Mouse (Mus musculus) CH12.LX (cell line): ENCODE measurements around the gene Ube2c. TPM values are rescaled to one million over a fixed set of nuclear protein-coding genes. Genes with fewer than 3 reads are reported as not detected.
A peak's percentile ranks its signal among the peaks of the same experiment; 100 is the strongest.
"Not testable (repeated sequence)": the region's sequence is repeated elsewhere in the genome, so short reads cannot be mapped to it uniquely, and the experiment has no call there.

Source experiments
- DNase-seq: peaks from one replicate; pipeline ENCODE4 v3.0.0-alpha.2; 2013; ENCODE audit errors: extremely low read depth
- H3K27ac ChIP-seq: 2 replicates; pipeline ENCODE4 v1.5.1; 2012; ENCODE audit warnings: low read depth, mild to moderate bottlenecking, control low read depth, moderate library complexity; ENCODE audit not compliant: insufficient read depth
- H3K27me3 ChIP-seq: replicated peaks from 2 replicates; pipeline ENCODE3; 2012; ENCODE audit warnings: inconsistent platforms
- H3K36me3 ChIP-seq, 2 experiments: replicated peaks in 1 of 2; 2 replicates each; pipeline versions ENCODE3 to v1.6.1; 2012; ENCODE audit warnings: inconsistent platforms in 1 of 2, low read length in 1 of 2, mild to moderate bottlenecking in 1 of 2, mixed read lengths in 1 of 2, moderate library complexity in 1 of 2; ENCODE audit not compliant: control insufficient read depth in 1 of 2, insufficient read depth in 1 of 2
- H3K4me1 ChIP-seq, 2 experiments: 2 replicates each; pipeline ENCODE4 v1.6.1; 2012; ENCODE audit warnings: inconsistent platforms in 1 of 2, moderate library complexity in 1 of 2; ENCODE audit not compliant: insufficient read depth in 2 of 2, control insufficient read depth in 1 of 2
- H3K4me2 ChIP-seq: 2 replicates; pipeline ENCODE4 v1.6.1; 2012; ENCODE audit warnings: low read depth, mild to moderate bottlenecking, control low read depth; ENCODE audit not compliant: poor library complexity, insufficient read depth, severe bottlenecking
- H3K4me3 ChIP-seq, 3 experiments: fragments of 150-350 bp in 1 of 3; sonication (generic) in 1 of 3; replicated peaks in 1 of 3; 2 replicates each; pipeline versions ENCODE3 to v1.5.1; 2011 to 2012; ENCODE audit warnings: low read depth in 2 of 3, low read length in 2 of 3, mild to moderate bottlenecking in 2 of 3, moderate library complexity in 2 of 3, control low read depth in 1 of 3, improper control_type of control experiment in 1 of 3, inconsistent platforms in 1 of 3, mixed read lengths in 1 of 3; ENCODE audit not compliant: poor library complexity in 1 of 3
- H3K79me2 ChIP-seq: replicated peaks from 2 replicates; pipeline ENCODE4 v1.6.1; 2012; ENCODE audit warnings: mild to moderate bottlenecking, moderate library complexity; ENCODE audit not compliant: control insufficient read depth, poor library complexity, insufficient read depth, severe bottlenecking; ENCODE audit errors: extremely low read depth
- H3K9ac ChIP-seq: 2 replicates; pipeline ENCODE4 v1.6.1; 2012; ENCODE audit warnings: low read depth, mild to moderate bottlenecking, control low read depth, moderate library complexity; ENCODE audit not compliant: insufficient read depth
- H3K9me3 ChIP-seq: replicated peaks from 2 replicates; pipeline ENCODE3; 2012; ENCODE audit warnings: low read length, inconsistent platforms, mixed read lengths
- BHLHE40 ChIP-seq: IDR thresholded peaks from 2 replicates; pipeline ENCODE4 v1.6.1; 2011; ENCODE audit warnings: mild to moderate bottlenecking, low read depth, low read length, improper control_type of control experiment
- CHD1 ChIP-seq: IDR thresholded peaks from 2 replicates; pipeline ENCODE4 v1.6.1; 2012; ENCODE audit warnings: low read depth, low read length, improper control_type of control experiment, inconsistent platforms
- CTCF ChIP-seq, 2 experiments: IDR thresholded peaks in 1 of 2; conservative IDR thresholded peaks in 1 of 2; 2 replicates each; pipeline ENCODE4 v1.5.1; 2011 to 2012; ENCODE audit warnings: low read depth in 2 of 2, low read length in 2 of 2, improper control_type of control experiment in 1 of 2, inconsistent platforms in 1 of 2, mild to moderate bottlenecking in 1 of 2, moderate library complexity in 1 of 2
- E2F4 ChIP-seq: IDR thresholded peaks from 2 replicates; pipeline ENCODE4 v1.6.1; 2011; ENCODE audit warnings: low read depth, low read length, improper control_type of control experiment; ENCODE audit not compliant: insufficient replicate concordance
- EP300 ChIP-seq: IDR thresholded peaks from 2 replicates; pipeline ENCODE4 v1.6.1; 2011; ENCODE audit warnings: low read length, improper control_type of control experiment
- IRF4 ChIP-seq: IDR thresholded peaks from 2 replicates; pipeline ENCODE4 v1.6.1; 2014; ENCODE audit warnings: low read depth, mild to moderate bottlenecking, inconsistent platforms, low read length, improper control_type of control experiment
- JUND ChIP-seq: conservative IDR thresholded peaks from 2 replicates; pipeline ENCODE4 v1.6.1; 2011; ENCODE audit warnings: low read depth, low read length, improper control_type of control experiment
- KAT2A ChIP-seq: IDR thresholded peaks from 2 replicates; pipeline ENCODE4 v1.6.1; 2012; ENCODE audit warnings: low read length, improper control_type of control experiment, inconsistent platforms; ENCODE audit not compliant: insufficient replicate concordance
- MEF2A ChIP-seq: IDR thresholded peaks from 2 replicates; pipeline ENCODE4 v1.6.1; 2014; ENCODE audit warnings: low read depth, mild to moderate bottlenecking, inconsistent platforms, low read length, improper control_type of control experiment, borderline replicate concordance
- MYC ChIP-seq: IDR thresholded peaks from 2 replicates; pipeline ENCODE4 v1.6.1; 2011; ENCODE audit warnings: low read depth, mild to moderate bottlenecking, improper control_type of control experiment, low read length
- NELFE ChIP-seq: IDR thresholded peaks from 2 replicates; pipeline ENCODE4 v1.6.1; 2011; ENCODE audit warnings: low read depth, low read length, improper control_type of control experiment
- PAX5 ChIP-seq: IDR thresholded peaks from 2 replicates; pipeline ENCODE4 v1.6.1; 2012; ENCODE audit warnings: low read length, inconsistent platforms, mixed read lengths
- RAD21 ChIP-seq: IDR thresholded peaks from 2 replicates; pipeline ENCODE4 v1.6.1; 2011; ENCODE audit warnings: low read depth, mild to moderate bottlenecking, low read length, improper control_type of control experiment, moderate library complexity
- RCOR1 ChIP-seq: conservative IDR thresholded peaks from 2 replicates; pipeline ENCODE4 v1.6.1; 2012; ENCODE audit warnings: low read depth, mild to moderate bottlenecking, inconsistent platforms, low read length, improper control_type of control experiment
- SMC3 ChIP-seq: IDR thresholded peaks from 2 replicates; pipeline ENCODE4 v1.6.1; 2011; ENCODE audit warnings: low read depth, low read length, improper control_type of control experiment
- UBTF ChIP-seq: IDR thresholded peaks from 2 replicates; pipeline ENCODE4 v1.6.1; 2012; ENCODE audit warnings: low read depth, mild to moderate bottlenecking, inconsistent platforms, low read length, improper control_type of control experiment, moderate library complexity
- USF1 ChIP-seq: IDR thresholded peaks from 2 replicates; pipeline ENCODE4 v1.6.1; 2014; ENCODE audit warnings: low read depth, mild to moderate bottlenecking, inconsistent platforms, low read length, improper control_type of control experiment
- USF2 ChIP-seq: conservative IDR thresholded peaks from 2 replicates; pipeline ENCODE4 v1.6.1; 2011; ENCODE audit warnings: low read depth, low read length, improper control_type of control experiment
- ZMIZ1 ChIP-seq: IDR thresholded peaks from 2 replicates; pipeline ENCODE4 v1.6.1; 2012; ENCODE audit warnings: low read depth, mild to moderate bottlenecking, inconsistent platforms, low read length, improper control_type of control experiment
- ZNF384 ChIP-seq: IDR thresholded peaks from 2 replicates; pipeline ENCODE4 v1.6.1; 2012; ENCODE audit warnings: low read depth, low read length, improper control_type of control experiment, inconsistent platforms
- dilution Hi-C: fragments of 300-500 bp; cut with MboI; formaldehyde crosslinking; loops from 2 replicates; pipeline ENCODE4 v1.14.3; 2020; ENCODE audit warnings: low sequenced_read_pairs; ENCODE audit not compliant: extremely low pct_unique_long_range_greater_than_20kb, extremely low pct_ligation_motif_present
- in situ Hi-C: fragments of 300-500 bp; cut with MboI; formaldehyde crosslinking; loops from 3 replicates; pipeline ENCODE4 v1.14.3; 2019; ENCODE audit warnings: low sequenced_read_pairs, low pct_ligation_motif_present, low pct_unique_long_range_greater_than_20kb, mixed read lengths
- polyA plus RNA-seq: library from polyadenylated mRNA; unstranded; fragments of >175 nt; gene quantifications from 2 replicates; pipeline ENCODE4 v1.2.1, GENCODE M21; 2012; ENCODE audit warnings: low read depth; ENCODE audit not compliant: insufficient read length
- total RNA-seq, 2 experiments: library from RNA; depleted of rRNA; stranded (reverse); fragments of 300-350 nt in 1 of 2; fragments of >200 nt in 1 of 2; gene quantifications; 2 replicates each; pipeline ENCODE4 v1.2.3; 2012 to 2014

Gene Ube2c
- total and polyA plus RNA-seq, 3 experiments = 103 to 226 (median 126) TPM

- Histone ChIP-seq H3K36me3 (peaks cover 59 to 85% of the 10 kb centered on the region in 2 experiments), H3K9ac (no peak overlapping the region), H3K79me2 (no peaks in the 10 kb centered on the region), H3K9me3 (no peaks in the 10 kb centered on the region), H3K4me1 (peaks cover 0 to 6% of the 10 kb centered on the region in 2 experiments; a peak in 2 of 4 replicates), H3K4me2 (no peak overlapping the region), H3K27ac (no peak overlapping the region), H3K4me3 (no peak overlapping the region), H3K27me3 (no peaks in the 10 kb centered on the region)
- no peak for TF ChIP-seq BHLHE40
- TF ChIP-seq JUND = no peak
- TF ChIP-seq USF1 = no peak
- no peak for TF ChIP-seq PAX5
- no peak for TF ChIP-seq EP300
- TF ChIP-seq CTCF (conservative IDR thresholded peaks at IDR 0.05 in 1 of 2, IDR thresholded peaks at IDR 0.05 in 1 of 2; ENCODE audit: low read depth in 2 of 2, low read length in 2 of 2) = no peak
- TF ChIP-seq USF2 = no peak
- no peak for TF ChIP-seq MEF2A
- in situ Hi-C loops (no loop called here), dilution Hi-C loops (no loop called here)
- no peak for DNase-seq
Measured at GRCm38 (mm10) chr2:164795868-164796267, 26.2 kb downstream of the Ube2c start.

GRCm38 (mm10) chr2:164798554-164798953 is 28.9 kb downstream of the Ube2c start:
- in situ Hi-C loops, H3K9me3 ChIP-seq, H3K9ac ChIP-seq, H3K4me3 ChIP-seq, H3K27ac ChIP-seq, dilution Hi-C loops: not testable (repeated sequence)
- H3K4me1 ChIP-seq = peaks cover 2 to 13% of the 10 kb centered on the region in 2 experiments; a peak in 2 of 4 replicates
- peak; percentile 39 for DNase-seq
- peaks cover 38 to 81% of the 10 kb centered on the region in 2 experiments for H3K36me3 ChIP-seq
- TF ChIP-seq CTCF (conservative IDR thresholded peaks at IDR 0.05 in 1 of 2, IDR thresholded peaks at IDR 0.05 in 1 of 2; ENCODE audit: low read depth in 2 of 2, low read length in 2 of 2) (peak in 1 of 2 experiments; percentile 49; a peak in 2 of 4 replicates), MYC (peak; percentile 65; the same call in 1 of the 2 replicates)
- TF ChIP-seq, all 38 proteins: peak for 2; not testable (repeated sequence) for 36
- not testable (repeated sequence) for H3K4me2 ChIP-seq, H3K27me3 ChIP-seq, H3K79me2 ChIP-seq

- H3K4me3 ChIP-seq = no peak overlapping the region
- no peak overlapping the region for H3K27ac ChIP-seq
- no peaks in the 10 kb centered on the region for H3K27me3 ChIP-seq
- no peak for TF ChIP-seq USF1
- TF ChIP-seq BHLHE40 = no peak
- TF ChIP-seq USF2 = no peak
- TF ChIP-seq IRF4 = no peak
- TF ChIP-seq KAT2A = no peak
- no peak for TF ChIP-seq CHD1
- no peak for TF ChIP-seq E2F4
- TF ChIP-seq ZMIZ1 = no peak
- no peak for TF ChIP-seq SMC3
- TF ChIP-seq NELFE = no peak
- TF ChIP-seq RCOR1 = no peak
- no peak for TF ChIP-seq ZNF384
- TF ChIP-seq EP300 = no peak
- TF ChIP-seq UBTF = no peak
- TF ChIP-seq RAD21 = no peak
- TF ChIP-seq CTCF (conservative IDR thresholded peaks at IDR 0.05 in 1 of 2, IDR thresholded peaks at IDR 0.05 in 1 of 2; ENCODE audit: low read depth in 2 of 2, low read length in 2 of 2) = no peak
- TF ChIP-seq JUND = no peak
- no peak for DNase-seq
- in situ Hi-C loops (no loop called here), dilution Hi-C loops (no loop called here)
- no peaks in the 10 kb centered on the region for H3K9me3 ChIP-seq
- H3K9ac ChIP-seq = no peak overlapping the region
- peaks cover 29 to 67% of the 10 kb centered on the region in 2 experiments for H3K36me3 ChIP-seq
- peaks cover 9% of the 10 kb centered on the region for H3K79me2 ChIP-seq
- peaks cover 5 to 15% of the 10 kb centered on the region in 2 experiments; a peak in 2 of 4 replicates for H3K4me1 ChIP-seq
- H3K4me2 ChIP-seq = no peak overlapping the region
Measured at GRCm38 (mm10) chr2:164800252-164801004, 30.7 kb downstream of the Ube2c start.
